Mouse (Mus musculus): ENCODE results near the gene Birc6. TPM values are rescaled to one million over a fixed set of nuclear protein-coding genes. Genes with fewer than 3 reads are reported as not detected.

The Birc6 gene
- total RNA-seq, 2 experiments from 2014 or later = 115 to 124 TPM

DNA sequence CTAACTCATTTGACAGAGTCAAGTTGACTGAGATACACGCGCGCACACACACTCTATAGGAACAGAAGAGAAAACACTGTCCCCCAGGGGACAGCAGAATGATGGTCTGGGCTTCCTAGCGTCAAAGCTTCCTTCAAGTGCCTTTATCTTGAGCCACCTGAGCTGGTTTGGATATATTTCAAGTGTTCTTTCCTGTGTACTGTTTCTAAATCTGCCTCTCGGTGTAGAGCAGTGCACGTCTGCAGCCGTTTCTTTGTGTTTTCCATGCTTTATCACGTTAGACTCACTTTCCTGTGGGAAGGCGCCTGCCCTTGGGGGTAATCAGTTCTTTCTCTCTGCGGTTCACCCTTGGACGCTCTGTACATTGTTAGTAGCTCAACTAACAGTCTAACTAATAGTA lies 207.3 kb downstream of the Birc6 start:
- H3K27ac ChIP-seq = no peak overlapping the region
- no peak for TF ChIP-seq CTCF (conservative IDR thresholded peaks at IDR 0.05)
- H3K4me3 ChIP-seq = no peak overlapping the region
- DNase-seq (ENCODE audit: low spot score in 2 of 2) = no peak

DNA sequence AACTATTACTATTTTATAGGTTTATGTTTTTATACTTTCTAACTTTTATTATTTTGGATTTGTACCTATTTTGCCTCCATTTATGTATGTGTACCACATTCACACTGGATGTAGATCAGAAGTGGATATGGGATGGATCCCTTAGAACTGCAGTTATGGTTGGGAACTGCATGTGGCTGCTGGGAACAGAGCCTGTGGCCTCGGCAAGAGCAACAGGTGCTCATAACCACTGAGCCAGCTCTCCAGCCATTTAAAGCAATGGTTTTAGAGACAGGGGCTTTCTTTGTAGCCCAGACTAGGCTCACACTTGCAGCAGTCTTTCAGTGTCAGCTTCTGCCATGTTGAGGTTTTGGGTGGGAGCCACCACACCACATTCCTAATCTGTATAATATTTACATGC lies 221.6 kb downstream of the Birc6 start:
- no peak overlapping the region for H3K27ac ChIP-seq
- DNase-seq (ENCODE audit: low spot score in 2 of 2) = no peak
- no peak overlapping the region for H3K4me3 ChIP-seq
- TF ChIP-seq CTCF (conservative IDR thresholded peaks at IDR 0.05) = no peak

DNA sequence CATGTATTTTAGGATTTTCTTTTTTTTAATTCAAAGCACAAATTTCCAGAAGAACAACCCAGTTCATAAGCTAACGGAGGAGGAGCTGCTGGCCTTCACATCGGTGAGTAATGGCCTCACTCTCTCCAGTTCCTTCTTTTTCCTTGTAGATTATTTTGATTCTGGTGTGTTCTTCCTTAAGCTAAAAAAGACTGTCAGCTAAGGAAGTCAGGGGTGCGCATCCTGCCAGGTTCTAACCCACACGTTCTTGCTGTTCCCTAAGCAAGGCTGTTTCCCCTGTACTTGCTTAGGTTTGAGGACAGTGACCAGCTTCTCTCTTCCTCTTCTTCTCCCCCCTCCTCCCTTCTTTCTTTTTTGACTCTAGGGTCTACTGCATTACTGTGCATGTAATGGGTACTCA lies 222.9 kb downstream of the Birc6 start:
- Histone ChIP-seq H3K4me3 (no peak overlapping the region), H3K27ac (no peak overlapping the region)
- DNase-seq (ENCODE audit: low spot score in 2 of 2) = no peak
- no peak for TF ChIP-seq CTCF (conservative IDR thresholded peaks at IDR 0.05)

Other genes with a start within 250 kb of the Birc6 start
- gene Memo1, start 232.8 kb upstream of the Birc6 start, total RNA-seq (2021) = 10 to 100 TPM; 50.5 to 52.3 TPM
- gene Dpy30, start 204.4 kb upstream of the Birc6 start, total RNA-seq (2021) = 10 to 100 TPM; 49.0 to 53.1 TPM
- gene Spast, start 189.3 kb upstream of the Birc6 start, total RNA-seq (2021) = 10 to 100 TPM; 50.0 to 50.5 TPM
- 10 to 100 TPM; 17.4 to 17.7 TPM for gene Slc30a6, start 132.7 kb upstream of the Birc6 start, total RNA-seq (2021)
- gene Nlrc4, start 69.2 kb upstream of the Birc6 start, total RNA-seq (2021) = under 1 TPM; 0.07 to 0.10 TPM
- gene Yipf4, start 38.8 kb upstream of the Birc6 start, total RNA-seq (2021) = 10 to 100 TPM; 76.4 to 84.8 TPM
- 10 to 100 TPM; 27.7 to 28.5 TPM for gene Ttc27, start 189.4 kb downstream of the Birc6 start, total RNA-seq (2021)

Measured in layer of hippocampus, adult 2 months (tissue).